Mouse (Mus musculus) naive thymus-derived CD4-positive, alpha-beta T cell, adult 2 months (primary cell): ENCODE measurements at regions not wholly inside any gene's neighbourhood (a gene's known extent, or its start where the extent isn't known, plus 50 kb on each side); places are given as distances from the start of the nearest gene placed in this dataset.
"Not testable (repeated sequence)": the region's sequence is repeated elsewhere in the genome, so short reads cannot be mapped to it uniquely, and the experiment has no call there.

Experiments
- DNase-seq: peaks from one replicate; pipeline ENCODE4 v3.0.0-alpha.2; 2011; ENCODE audit warnings: low read depth

- no peak for DNase-seq
Observed at GRCm38 (mm10) chr14:71642536-71642935, 849.1 kb downstream of the Gm9195 start.

- DNase-seq: no peak
Observed at GRCm38 (mm10) chr14:71639083-71639482, 852.6 kb downstream of the Gm9195 start.

GRCm38 (mm10) chr14:71635091-71635490 lies 856.5 kb downstream of the Gm9195 start:
- DNase-seq: no peak

GRCm38 (mm10) chr14:71609698-71610301 lies 881.8 kb downstream of the Gm9195 start:
- no peak for DNase-seq

GRCm38 (mm10) chr14:71603710-71604109 lies 887.9 kb downstream of the Gm9195 start:
- no peak for DNase-seq

GRCm38 (mm10) chr14:71597859-71598258 lies 893.8 kb downstream of the Gm9195 start:
- no peak for DNase-seq

GRCm38 (mm10) chr14:71588694-71589240 lies 902.9 kb downstream of the Gm9195 start:
- no peak for DNase-seq

- DNase-seq: no peak
Observed at GRCm38 (mm10) chr14:71588006-71588405, 903.6 kb downstream of the Gm9195 start.

GRCm38 (mm10) chr14:71564816-71565215 lies 926.8 kb downstream of the Gm9195 start:
- no peak for DNase-seq

GRCm38 (mm10) chr14:71561906-71562305 lies 929.7 kb downstream of the Gm9195 start:
- DNase-seq: no peak

- DNase-seq: not testable (repeated sequence)
Observed at GRCm38 (mm10) chr14:71554324-71554723, 937.3 kb downstream of the Gm9195 start.

GRCm38 (mm10) chr14:71543580-71543979 lies 943.9 kb upstream of the Fam160b2 start:
- DNase-seq: no peak

GRCm38 (mm10) chr14:71532074-71532659 lies 932.5 kb upstream of the Fam160b2 start:
- no peak for DNase-seq

- DNase-seq: no peak
Observed at GRCm38 (mm10) chr14:71531298-71531697, 931.7 kb upstream of the Fam160b2 start.

GRCm38 (mm10) chr14:71530421-71530820 lies 930.8 kb upstream of the Fam160b2 start:
- DNase-seq: no peak

GRCm38 (mm10) chr14:71518541-71518940 lies 918.9 kb upstream of the Fam160b2 start:
- no peak for DNase-seq

GRCm38 (mm10) chr14:71500851-71501250 lies 901.2 kb upstream of the Fam160b2 start:
- no peak for DNase-seq

GRCm38 (mm10) chr14:71491201-71491600 lies 891.6 kb upstream of the Fam160b2 start:
- DNase-seq: no peak

GRCm38 (mm10) chr14:71486176-71486970 lies 886.7 kb upstream of the Fam160b2 start:
- no peak for DNase-seq

GRCm38 (mm10) chr14:71475656-71476055 lies 876.0 kb upstream of the Fam160b2 start:
- DNase-seq: no peak

GRCm38 (mm10) chr14:71473907-71474306 lies 874.3 kb upstream of the Fam160b2 start:
- no peak for DNase-seq

GRCm38 (mm10) chr14:71432364-71432763 lies 832.7 kb upstream of the Fam160b2 start:
- no peak for DNase-seq
